Mouse (Mus musculus): Measurements from ENCODE around the gene Urb1. TPM values are rescaled to one million over a fixed set of nuclear protein-coding genes. Genes with fewer than 3 reads are reported as not detected.

Gene Urb1
- total RNA-seq, 1 experiment: 51.3 TPM

GRCm38 (mm10) chr16:90850881-90851280 lies 40.7 kb upstream of the Urb1 start:
- no peak overlapping the region for H3K4me3 ChIP-seq (ENCODE audit: insufficient read depth in 1 of 2, low read depth in 1 of 2, low read length in 2 of 2, poor library complexity in 1 of 2, severe bottlenecking in 1 of 2)
- no peaks in the 10 kb centered on the region for H3K9me3 ChIP-seq (ENCODE audit: control insufficient read depth, insufficient read depth, low read depth, low read length)
- H3K4me1 ChIP-seq (ENCODE audit: control insufficient read depth in 2 of 2, insufficient read depth in 2 of 2, low read length in 2 of 2, poor library complexity in 1 of 2): peaks cover 3 to 12% of the 10 kb centered on the region in 2 experiments; a peak in 2 of 4 replicates
- no peak for DNase-seq (ENCODE audit: low read depth, low spot score)
- TF ChIP-seq ZC3H11A (IDR thresholded peaks at IDR 0.05; ENCODE audit: borderline replicate concordance, low read depth, low read length) (no peak), MAFK (IDR thresholded peaks at IDR 0.05; ENCODE audit: insufficient read depth, low read depth, low read length) (no peak), CHD2 (IDR thresholded peaks at IDR 0.05; ENCODE audit: low read depth, low read length) (no peak), HCFC1 (IDR thresholded peaks at IDR 0.05; ENCODE audit: borderline replicate concordance, insufficient read depth, low read length) (no peak), ZNF384 (IDR thresholded peaks at IDR 0.05; ENCODE audit: low read depth, low read length) (no peak)
- H3K27ac ChIP-seq (ENCODE audit: insufficient read depth, low read depth, low read length, poor library complexity, severe bottlenecking): no peak overlapping the region
- in situ Hi-C loops (cut with MboI; ENCODE audit: low sequenced_read_pairs in 2 of 2, unreplicated experiment in 2 of 2): no loop called here
- no peaks in the 10 kb centered on the region for H3K36me3 ChIP-seq (ENCODE audit: control insufficient read depth, insufficient read depth, low read length, poor library complexity, severe bottlenecking)
- H3K9ac ChIP-seq (ENCODE audit: insufficient read depth, low read depth, low read length, poor library complexity, severe bottlenecking): no peak overlapping the region

GRCm38 (mm10) chr16:90849262-90849661 lies 39.0 kb upstream of the Urb1 start:
- no peaks in the 10 kb centered on the region for H3K36me3 ChIP-seq (ENCODE audit: control insufficient read depth, insufficient read depth, low read length, poor library complexity, severe bottlenecking)
- DNase-seq (ENCODE audit: low read depth, low spot score): peak; percentile 78
- in situ Hi-C loops (cut with MboI; ENCODE audit: low sequenced_read_pairs in 2 of 2, unreplicated experiment in 2 of 2): no loop called here
- no peak overlapping the region for H3K27ac ChIP-seq (ENCODE audit: insufficient read depth, low read depth, low read length, poor library complexity, severe bottlenecking)
- H3K9ac ChIP-seq (ENCODE audit: insufficient read depth, low read depth, low read length, poor library complexity, severe bottlenecking): no peak overlapping the region
- no peak overlapping the region; a peak in 2 of 4 replicates for H3K4me3 ChIP-seq (ENCODE audit: insufficient read depth in 1 of 2, low read depth in 1 of 2, low read length in 2 of 2, poor library complexity in 1 of 2, severe bottlenecking in 1 of 2)
- TF ChIP-seq MAFK (IDR thresholded peaks at IDR 0.05; ENCODE audit: insufficient read depth, low read depth, low read length) (0 out of 2 replicates have a peak, but pooled peaks have one; percentile 25), ZC3H11A (IDR thresholded peaks at IDR 0.05; ENCODE audit: borderline replicate concordance, low read depth, low read length) (no peak)
- no peaks in the 10 kb centered on the region for H3K9me3 ChIP-seq (ENCODE audit: control insufficient read depth, insufficient read depth, low read depth, low read length)
- H3K4me1 ChIP-seq (ENCODE audit: control insufficient read depth in 2 of 2, insufficient read depth in 2 of 2, low read length in 2 of 2, poor library complexity in 1 of 2): peaks cover 3 to 12% of the 10 kb centered on the region in 2 experiments; a peak in 2 of 4 replicates

GRCm38 (mm10) chr16:90848697-90849096 lies 38.5 kb upstream of the Urb1 start:
- TF ChIP-seq MAFK (IDR thresholded peaks at IDR 0.05; ENCODE audit: insufficient read depth, low read depth, low read length): no peak
- no peak for TF ChIP-seq ZC3H11A (IDR thresholded peaks at IDR 0.05; ENCODE audit: borderline replicate concordance, low read depth, low read length)
- no peak for TF ChIP-seq ZNF384 (IDR thresholded peaks at IDR 0.05; ENCODE audit: low read depth, low read length)
- TF ChIP-seq HCFC1 (IDR thresholded peaks at IDR 0.05; ENCODE audit: borderline replicate concordance, insufficient read depth, low read length): no peak
- TF ChIP-seq CHD2 (IDR thresholded peaks at IDR 0.05; ENCODE audit: low read depth, low read length): no peak
- H3K9ac ChIP-seq (ENCODE audit: insufficient read depth, low read depth, low read length, poor library complexity, severe bottlenecking): no peak overlapping the region
- H3K9me3 ChIP-seq (ENCODE audit: control insufficient read depth, insufficient read depth, low read depth, low read length): no peaks in the 10 kb centered on the region
- H3K27ac ChIP-seq (ENCODE audit: insufficient read depth, low read depth, low read length, poor library complexity, severe bottlenecking): no peak overlapping the region
- no peaks in the 10 kb centered on the region for H3K36me3 ChIP-seq (ENCODE audit: control insufficient read depth, insufficient read depth, low read length, poor library complexity, severe bottlenecking)
- no peak for DNase-seq (ENCODE audit: low read depth, low spot score)
- in situ Hi-C loops (cut with MboI; ENCODE audit: low sequenced_read_pairs in 2 of 2, unreplicated experiment in 2 of 2): no loop called here
- no peak overlapping the region for H3K4me3 ChIP-seq (ENCODE audit: insufficient read depth in 1 of 2, low read depth in 1 of 2, low read length in 2 of 2, poor library complexity in 1 of 2, severe bottlenecking in 1 of 2)
- peaks cover 3 to 12% of the 10 kb centered on the region in 2 experiments; a peak in 2 of 4 replicates for H3K4me1 ChIP-seq (ENCODE audit: control insufficient read depth in 2 of 2, insufficient read depth in 2 of 2, low read length in 2 of 2, poor library complexity in 1 of 2)

- TF ChIP-seq CHD2 (IDR thresholded peaks at IDR 0.05; ENCODE audit: low read depth, low read length): no peak
- no peak for TF ChIP-seq HCFC1 (IDR thresholded peaks at IDR 0.05; ENCODE audit: borderline replicate concordance, insufficient read depth, low read length)
- no peak for TF ChIP-seq ZNF384 (IDR thresholded peaks at IDR 0.05; ENCODE audit: low read depth, low read length)
- TF ChIP-seq ZC3H11A (IDR thresholded peaks at IDR 0.05; ENCODE audit: borderline replicate concordance, low read depth, low read length): no peak
- no peak for TF ChIP-seq MAFK (IDR thresholded peaks at IDR 0.05; ENCODE audit: insufficient read depth, low read depth, low read length)
- Histone ChIP-seq H3K9me3 (ENCODE audit: control insufficient read depth, insufficient read depth, low read depth, low read length) (no peaks in the 10 kb centered on the region), H3K27ac (ENCODE audit: insufficient read depth, low read depth, low read length, poor library complexity, severe bottlenecking) (no peak overlapping the region), H3K4me1 (ENCODE audit: control insufficient read depth in 2 of 2, insufficient read depth in 2 of 2, low read length in 2 of 2, poor library complexity in 1 of 2) (peaks cover 3 to 11% of the 10 kb centered on the region in 2 experiments; a peak in 2 of 4 replicates), H3K9ac (ENCODE audit: insufficient read depth, low read depth, low read length, poor library complexity, severe bottlenecking) (no peak overlapping the region), H3K4me3 (ENCODE audit: insufficient read depth in 1 of 2, low read depth in 1 of 2, low read length in 2 of 2, poor library complexity in 1 of 2, severe bottlenecking in 1 of 2) (no peak overlapping the region), H3K36me3 (ENCODE audit: control insufficient read depth, insufficient read depth, low read length, poor library complexity, severe bottlenecking) (no peaks in the 10 kb centered on the region)
- in situ Hi-C loops (cut with MboI; ENCODE audit: low sequenced_read_pairs in 2 of 2, unreplicated experiment in 2 of 2): no loop called here
- no peak for DNase-seq (ENCODE audit: low read depth, low spot score)
Measured at GRCm38 (mm10) chr16:90845591-90845990, 35.4 kb upstream of the Urb1 start.

- in situ Hi-C loops (cut with MboI; ENCODE audit: low sequenced_read_pairs in 2 of 2, unreplicated experiment in 2 of 2): no loop called here
- peaks cover 3 to 11% of the 10 kb centered on the region in 2 experiments; a peak in 2 of 4 replicates for H3K4me1 ChIP-seq (ENCODE audit: control insufficient read depth in 2 of 2, insufficient read depth in 2 of 2, low read length in 2 of 2, poor library complexity in 1 of 2)
- TF ChIP-seq MAFK (IDR thresholded peaks at IDR 0.05; ENCODE audit: insufficient read depth, low read depth, low read length) (no peak), ZNF384 (IDR thresholded peaks at IDR 0.05; ENCODE audit: low read depth, low read length) (no peak), HCFC1 (IDR thresholded peaks at IDR 0.05; ENCODE audit: borderline replicate concordance, insufficient read depth, low read length) (no peak), ZC3H11A (IDR thresholded peaks at IDR 0.05; ENCODE audit: borderline replicate concordance, low read depth, low read length) (no peak), CHD2 (IDR thresholded peaks at IDR 0.05; ENCODE audit: low read depth, low read length) (no peak)
- H3K9me3 ChIP-seq (ENCODE audit: control insufficient read depth, insufficient read depth, low read depth, low read length): no peaks in the 10 kb centered on the region
- no peak for DNase-seq (ENCODE audit: low read depth, low spot score)
- no peaks in the 10 kb centered on the region for H3K36me3 ChIP-seq (ENCODE audit: control insufficient read depth, insufficient read depth, low read length, poor library complexity, severe bottlenecking)
- no peak overlapping the region for H3K9ac ChIP-seq (ENCODE audit: insufficient read depth, low read depth, low read length, poor library complexity, severe bottlenecking)
- no peak overlapping the region for H3K4me3 ChIP-seq (ENCODE audit: insufficient read depth in 1 of 2, low read depth in 1 of 2, low read length in 2 of 2, poor library complexity in 1 of 2, severe bottlenecking in 1 of 2)
- no peak overlapping the region for H3K27ac ChIP-seq (ENCODE audit: insufficient read depth, low read depth, low read length, poor library complexity, severe bottlenecking)
Measured at GRCm38 (mm10) chr16:90845038-90845437, 34.8 kb upstream of the Urb1 start.

Measured in ES-E14 (cell line).